Mouse (Mus musculus): ENCODE data around the gene Radil.

DNA sequence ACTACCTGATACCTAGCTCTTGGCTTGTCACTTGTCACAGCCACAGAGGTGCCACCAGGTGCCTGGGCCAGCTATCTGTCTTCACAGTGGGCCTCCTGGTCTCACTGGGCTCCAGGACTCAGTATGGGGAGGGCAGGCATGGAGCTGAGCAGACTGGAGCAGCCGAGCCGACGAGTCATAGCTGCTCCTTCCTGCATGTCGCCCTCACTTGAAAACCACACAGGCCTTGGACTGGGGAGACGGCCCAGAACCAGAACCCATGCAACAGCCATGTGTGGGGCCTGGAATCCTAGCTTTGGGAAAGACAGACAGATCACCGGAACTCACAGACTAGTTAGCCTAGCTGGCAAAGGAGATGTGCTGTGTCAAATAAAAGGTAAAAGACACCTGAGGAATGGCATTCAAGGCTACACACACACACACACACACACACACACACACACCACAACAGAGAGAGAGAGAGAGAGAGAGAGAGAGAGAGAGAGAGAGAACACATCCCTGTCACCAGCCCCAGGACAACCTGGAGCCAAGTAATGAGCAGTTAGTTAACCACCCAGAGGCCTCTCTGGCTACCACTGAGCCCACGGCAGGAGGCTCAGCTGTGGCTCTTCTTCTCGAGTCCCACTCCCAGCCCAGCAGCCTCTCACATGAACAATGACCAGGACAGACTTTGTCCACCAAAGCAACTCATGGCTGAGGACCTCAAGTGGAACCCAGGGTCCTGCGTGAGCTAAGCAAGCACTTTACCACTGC is 60.8 kb downstream of the Radil start:
- TF ChIP-seq GATA1 (IDR thresholded peaks at IDR 0.05; ENCODE audit: borderline replicate concordance, low read length) (no peak), FLI1 (IDR thresholded peaks at IDR 0.05; ENCODE audit: low read length) (no peak)
